Mouse (Mus musculus) embryonic fibroblast, embryonic 13.5 days (primary cell): ENCODE data around the gene Wdr93. TPM values are rescaled to one million over a fixed set of nuclear protein-coding genes. Genes with fewer than 3 reads are reported as not detected.

Experiments
- H3K27ac ChIP-seq: 2 replicates; pipeline ENCODE4 v1.5.1; 2012; ENCODE audit warnings: low read length, control low read depth, inconsistent platforms; ENCODE audit not compliant: insufficient read depth
- H3K4me1 ChIP-seq: 2 replicates; pipeline ENCODE4 v1.6.1; 2011; ENCODE audit warnings: low read length; ENCODE audit not compliant: control insufficient read depth, insufficient read depth
- H3K4me3 ChIP-seq: 2 replicates; pipeline ENCODE4 v1.5.1; 2011; ENCODE audit warnings: mild to moderate bottlenecking, control low read depth, low read length; ENCODE audit not compliant: insufficient read depth
- CTCF ChIP-seq: IDR thresholded peaks from 2 replicates; pipeline ENCODE4 v1.5.1; 2011; ENCODE audit warnings: mild to moderate bottlenecking, control low read depth, low read length, moderate library complexity, borderline replicate concordance; ENCODE audit not compliant: insufficient read depth
- POLR2A ChIP-seq: IDR thresholded peaks from 2 replicates; pipeline ENCODE4 v1.6.1; 2011; ENCODE audit warnings: low read depth, mild to moderate bottlenecking, control low read depth, low read length, moderate library complexity
- polyA plus RNA-seq: library from polyadenylated mRNA; stranded (reverse); fragments of >200 nt; gene quantifications from 2 replicates; pipeline ENCODE4 v1.2.4, GENCODE M21; 2011; ENCODE audit warnings: low read depth; ENCODE audit not compliant: missing spikeins, insufficient read length

The Wdr93 gene
- polyA plus RNA-seq, 1 experiment, result not detected

- Histone ChIP-seq H3K27ac (no peak overlapping the region), H3K4me3 (no peak overlapping the region), H3K4me1 (no peaks in the 10 kb centered on the region)
- TF ChIP-seq CTCF, result no peak
- no peak for TF ChIP-seq POLR2A
Observed at GRCm38 (mm10) chr7:79819515-79819914, 76.6 kb downstream of the Wdr93 start.

- Histone ChIP-seq H3K4me1 (no peaks in the 10 kb centered on the region), H3K4me3 (no peak overlapping the region), H3K27ac (no peak overlapping the region)
- TF ChIP-seq POLR2A (no peak), CTCF (no peak)
Observed at GRCm38 (mm10) chr7:79819996-79820395, 77.0 kb downstream of the Wdr93 start.

- TF ChIP-seq CTCF, result no peak
- no peak for TF ChIP-seq POLR2A
- Histone ChIP-seq H3K27ac (no peak overlapping the region), H3K4me3 (no peak overlapping the region), H3K4me1 (no peaks in the 10 kb centered on the region)
Observed at GRCm38 (mm10) chr7:79822092-79822695, 79.2 kb downstream of the Wdr93 start.

- H3K4me3 ChIP-seq, result no peak overlapping the region
- H3K27ac ChIP-seq, result no peak overlapping the region
- H3K4me1 ChIP-seq, result no peaks in the 10 kb centered on the region
- TF ChIP-seq POLR2A, result no peak
- no peak for TF ChIP-seq CTCF
Observed at GRCm38 (mm10) chr7:79828341-79828740, 85.4 kb downstream of the Wdr93 start.

GRCm38 (mm10) chr7:79831145-79831544 lies 88.2 kb downstream of the Wdr93 start:
- Histone ChIP-seq H3K27ac (no peak overlapping the region), H3K4me3 (no peak overlapping the region), H3K4me1 (no peaks in the 10 kb centered on the region)
- TF ChIP-seq CTCF (no peak), POLR2A (no peak)

- Histone ChIP-seq H3K27ac (no peak overlapping the region), H3K4me3 (no peak overlapping the region), H3K4me1 (no peaks in the 10 kb centered on the region)
- no peak for TF ChIP-seq POLR2A
Observed at GRCm38 (mm10) chr7:79831585-79831984, 88.6 kb downstream of the Wdr93 start.

- Histone ChIP-seq H3K27ac (no peak overlapping the region), H3K4me3 (no peak overlapping the region), H3K4me1 (no peaks in the 10 kb centered on the region)
- no peak for TF ChIP-seq CTCF
- no peak for TF ChIP-seq POLR2A
Observed at GRCm38 (mm10) chr7:79832980-79833379, 90.0 kb downstream of the Wdr93 start.

GRCm38 (mm10) chr7:79835196-79835595 lies 92.2 kb downstream of the Wdr93 start:
- TF ChIP-seq POLR2A, result no peak
- TF ChIP-seq CTCF, result no peak
- H3K27ac ChIP-seq, result no peak overlapping the region

More at GRCm38 (mm10) chr7:79835196-79835595, 92.2 kb downstream of the Wdr93 start:
- no peaks in the 10 kb centered on the region for H3K4me1 ChIP-seq
- no peak overlapping the region for H3K4me3 ChIP-seq

Other genes starting within 250 kb of the Wdr93 start
- not detected in 2 replicates for gene Rhcg, start 125.5 kb upstream of the Wdr93 start, polyA plus RNA-seq
- 5.5 and 7.3 TPM in 2 replicates for gene Ticrr, start 83.0 kb upstream of the Wdr93 start, polyA plus RNA-seq
- gene Kif7, start 27.4 kb upstream of the Wdr93 start, polyA plus RNA-seq, result 3.5 and 5.3 TPM in 2 replicates
- 0.23 TPM in 1 of 2 replicates, not detected in the other for gene Plin1, start 10.3 kb upstream of the Wdr93 start, polyA plus RNA-seq
- gene Pex11a, start within 50 bp of the Wdr93 start, polyA plus RNA-seq, result 3.2 and 7.3 TPM in 2 replicates
- not detected in 2 replicates for gene Mesp1, start 50.6 kb downstream of the Wdr93 start, polyA plus RNA-seq
- gene Mesp2, start 67.6 kb downstream of the Wdr93 start, polyA plus RNA-seq, result not detected in 2 replicates
- 38.2 and 41.0 TPM in 2 replicates for gene Anpep, start 117.9 kb downstream of the Wdr93 start, polyA plus RNA-seq
- gene Ap3s2, start 177.5 kb downstream of the Wdr93 start, polyA plus RNA-seq, result 26.4 and 31.6 TPM in 2 replicates
- gene Arpin, start 192.2 kb downstream of the Wdr93 start, polyA plus RNA-seq, result 31.1 and 43.8 TPM in 2 replicates